Mouse (Mus musculus): ENCODE measurements at regions not wholly inside any gene's neighbourhood (a gene's known extent, or its start where the extent isn't known, plus 50 kb on each side); places are given as distances from the start of the nearest gene placed in this dataset.

GRCm38 (mm10) chr14:14596057-14596809, 105.8 kb upstream of the Slc4a7 start:
- no peak for DNase-seq (ENCODE audit: low spot score in 2 of 2)

- DNase-seq (ENCODE audit: low spot score in 2 of 2): no peak
Observed at GRCm38 (mm10) chr14:14599586-14599985, 102.5 kb upstream of the Slc4a7 start.

GRCm38 (mm10) chr14:14599990-14600389, 102.1 kb upstream of the Slc4a7 start:
- no peak for DNase-seq (ENCODE audit: low spot score in 2 of 2)

GRCm38 (mm10) chr14:14603439-14603838, 98.6 kb upstream of the Slc4a7 start:
- peak in 1 of 2 experiments; percentile 13 for DNase-seq (ENCODE audit: low spot score in 2 of 2)

GRCm38 (mm10) chr14:14607074-14607473, 95.0 kb upstream of the Slc4a7 start:
- no peak for DNase-seq (ENCODE audit: low spot score in 2 of 2)

- no peak for DNase-seq (ENCODE audit: low spot score in 2 of 2)
Observed at GRCm38 (mm10) chr14:14612245-14612644, 89.8 kb upstream of the Slc4a7 start.

GRCm38 (mm10) chr14:14620316-14620715, 81.8 kb upstream of the Slc4a7 start:
- DNase-seq (ENCODE audit: low spot score in 2 of 2): no peak

- no peak for DNase-seq (ENCODE audit: low spot score in 2 of 2)
Observed at GRCm38 (mm10) chr14:14628673-14629072, 73.4 kb upstream of the Slc4a7 start.

- DNase-seq (ENCODE audit: low spot score in 2 of 2): no peak
Observed at GRCm38 (mm10) chr14:14631750-14632149, 70.3 kb upstream of the Slc4a7 start.

GRCm38 (mm10) chr14:14632471-14632870, 69.6 kb upstream of the Slc4a7 start:
- DNase-seq (ENCODE audit: low spot score in 2 of 2): no peak

GRCm38 (mm10) chr14:14632951-14633931, 68.8 kb upstream of the Slc4a7 start:
- peak; percentile 39 to 52 for DNase-seq (ENCODE audit: low spot score in 2 of 2)

GRCm38 (mm10) chr14:14634021-14634420, 68.1 kb upstream of the Slc4a7 start:
- DNase-seq (ENCODE audit: low spot score in 2 of 2): no peak

GRCm38 (mm10) chr14:14639102-14640015, 62.7 kb upstream of the Slc4a7 start:
- DNase-seq (ENCODE audit: low spot score in 2 of 2): no peak

- no peak for DNase-seq (ENCODE audit: low spot score in 2 of 2)
Observed at GRCm38 (mm10) chr14:14640023-14640441, 62.0 kb upstream of the Slc4a7 start.

- no peak for DNase-seq (ENCODE audit: low spot score in 2 of 2)
Observed at GRCm38 (mm10) chr14:14640557-14640956, 61.5 kb upstream of the Slc4a7 start.

GRCm38 (mm10) chr14:14643533-14643932, 58.5 kb upstream of the Slc4a7 start:
- DNase-seq (ENCODE audit: low spot score in 2 of 2): no peak

GRCm38 (mm10) chr14:14645084-14645483, 57.0 kb upstream of the Slc4a7 start:
- DNase-seq (ENCODE audit: low spot score in 2 of 2): no peak
